Mouse (Mus musculus) hematopoietic stem cell, adult 5-6 weeks (primary cell): ENCODE measurements around the gene Rnf121. TPM values are rescaled to one million over a fixed set of nuclear protein-coding genes. Genes with fewer than 3 reads are reported as not detected.
A peak's percentile ranks its signal among the peaks of the same experiment; 100 is the strongest.

Experiments used
- ATAC-seq, 2 experiments: fragments of 125-278 bp in 1 of 2; replicated peaks in 1 of 2; 2 replicates each; pipeline ENCODE4 v1.8.0; 2016 to 2017; ENCODE audit warnings: inconsistent platforms in 2 of 2, mild to moderate bottlenecking in 2 of 2, moderate number of reproducible peaks in 2 of 2, low read depth in 1 of 2, moderate TSS enrichment in 1 of 2; ENCODE audit not compliant: low FRiP score in 2 of 2, poor library complexity in 2 of 2, severe bottlenecking in 2 of 2, insufficient read depth in 1 of 2, low TSS enrichment in 1 of 2
- total RNA-seq: library from RNA; stranded (forward); fragments of 172-1452, 232-1000 nt; gene quantifications from 2 replicates; pipeline ENCODE4 v1.2.3, GENCODE M21; 2017

The Rnf121 gene
- 10.9 and 12.1 TPM in 2 replicates for total RNA-seq

DNA sequence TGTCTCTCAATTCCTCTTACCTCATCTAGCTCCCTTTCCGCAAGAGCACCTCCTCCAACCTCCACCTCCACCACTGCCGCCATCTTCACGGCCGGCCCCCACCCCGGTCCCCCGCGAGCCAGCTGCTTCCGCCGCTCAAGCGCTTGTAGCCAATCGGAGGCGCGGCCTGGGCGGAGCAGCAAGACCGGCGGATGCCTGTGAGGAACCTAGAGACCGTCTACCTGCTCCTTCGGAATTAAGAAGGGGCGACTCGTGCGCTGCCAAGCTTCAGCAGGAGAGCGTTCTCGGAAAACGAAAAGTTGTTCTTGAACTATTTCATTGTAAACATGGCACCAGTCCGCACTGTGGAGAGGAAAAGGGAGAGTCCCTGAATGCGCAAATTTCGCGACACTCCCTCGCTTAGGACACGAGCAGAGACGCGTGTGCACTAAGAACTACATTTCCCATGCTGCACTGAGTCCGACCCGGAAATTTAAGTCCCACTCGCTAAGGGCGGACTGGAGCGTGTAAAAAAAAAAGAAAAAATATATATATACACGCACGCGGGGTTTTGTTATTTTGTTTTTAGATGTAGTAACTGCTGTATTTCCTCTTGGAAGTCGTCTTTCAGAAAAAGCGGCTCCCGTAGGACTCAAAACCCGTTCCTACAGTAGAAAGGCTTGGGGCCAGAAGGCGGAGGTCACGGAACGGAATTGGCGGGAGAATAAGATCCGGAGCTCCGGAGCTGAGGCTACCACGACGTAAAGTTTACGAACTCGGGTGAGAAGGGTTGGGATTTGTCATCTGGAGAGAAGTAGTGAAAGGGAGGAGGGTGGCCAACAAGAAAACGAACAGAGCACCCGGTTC lies at the start of gene Rnf121, which contains the start of the genes Xndc1 and Xntrpc:
TSS of gene Rnf121 (minus strand) at position 424 of the 846 bp plus-strand sequence.
TSS of gene Xndc1 (plus strand) at position 466 of the 846 bp plus-strand sequence.
TSS of gene Xntrpc (plus strand) at position 668 of the 846 bp plus-strand sequence.
- peak; percentile 98 to 99 for ATAC-seq

DNA sequence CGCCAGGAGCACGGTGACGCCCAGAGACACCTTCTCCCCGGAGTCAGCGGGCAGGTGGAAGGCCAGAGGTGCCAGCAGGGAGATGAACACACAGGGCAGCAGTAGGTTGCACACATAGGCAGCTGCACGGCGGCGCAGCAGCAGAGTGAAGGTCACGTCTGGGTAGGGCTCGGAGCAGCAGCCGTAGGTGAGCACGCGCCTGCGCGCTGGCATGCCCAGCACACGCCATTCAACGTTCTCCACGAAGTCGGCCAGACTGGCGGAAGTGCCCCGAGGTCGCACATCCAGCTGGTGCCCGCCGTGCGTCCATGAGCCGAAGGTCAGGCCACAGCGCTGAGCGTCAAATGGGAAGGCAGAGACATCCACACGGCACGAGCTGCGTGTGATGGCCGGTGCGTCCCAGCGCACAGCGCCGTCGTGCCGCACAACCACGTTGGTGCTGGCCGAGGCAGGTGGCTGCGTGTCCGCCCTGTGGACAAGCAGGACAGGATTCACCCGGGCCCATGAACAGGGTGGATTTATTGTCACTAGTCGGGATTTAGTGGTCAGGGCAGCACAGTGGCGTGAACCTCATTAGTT lies 48.0 kb upstream of the Rnf121 start:
- no peak for ATAC-seq

DNA sequence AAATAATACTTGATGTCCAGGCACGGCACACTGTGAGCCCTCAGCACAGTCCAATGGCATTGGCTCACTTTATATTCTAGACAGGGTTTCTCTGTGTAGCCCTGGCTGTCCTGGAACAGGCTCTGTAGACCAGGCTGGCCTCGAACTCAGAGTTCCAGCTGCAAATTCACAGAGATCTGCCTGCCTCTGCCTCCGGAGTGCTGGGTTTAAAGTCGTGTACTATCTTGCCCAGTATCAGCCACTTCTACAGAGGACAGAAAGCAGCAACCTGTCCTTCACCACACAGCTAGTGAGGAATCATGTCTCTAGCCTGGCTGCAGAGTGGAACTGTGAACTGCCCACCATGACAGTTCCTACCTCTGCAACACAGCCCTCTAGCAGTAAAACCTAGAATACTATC lies 44.5 kb upstream of the Rnf121 start:
- ATAC-seq: no peak

DNA sequence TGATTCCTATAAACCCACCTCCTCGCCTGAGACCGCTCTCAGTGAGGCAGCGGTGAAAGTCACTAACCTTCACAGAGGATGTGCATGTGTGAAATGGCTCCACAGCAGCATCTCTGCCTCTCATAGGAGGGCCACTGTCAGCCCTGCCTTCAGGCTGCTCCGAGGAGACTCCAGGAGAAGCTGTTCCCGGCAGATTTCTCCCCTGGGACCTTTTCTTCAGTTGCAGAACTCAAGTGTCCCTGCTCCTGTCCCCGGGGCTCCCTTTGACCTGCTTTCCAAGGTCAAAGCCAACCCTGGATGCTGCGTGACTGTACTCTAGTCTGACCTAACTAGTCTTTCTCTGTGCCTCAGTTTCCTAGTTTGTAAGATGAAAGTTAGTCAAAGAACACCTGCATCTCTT lies 43.9 kb upstream of the Rnf121 start, which contains the start of gene Art5:
TSS of gene Art5 (minus strand) at position 319 of the 400 bp plus-strand sequence.
- ATAC-seq: no peak

DNA sequence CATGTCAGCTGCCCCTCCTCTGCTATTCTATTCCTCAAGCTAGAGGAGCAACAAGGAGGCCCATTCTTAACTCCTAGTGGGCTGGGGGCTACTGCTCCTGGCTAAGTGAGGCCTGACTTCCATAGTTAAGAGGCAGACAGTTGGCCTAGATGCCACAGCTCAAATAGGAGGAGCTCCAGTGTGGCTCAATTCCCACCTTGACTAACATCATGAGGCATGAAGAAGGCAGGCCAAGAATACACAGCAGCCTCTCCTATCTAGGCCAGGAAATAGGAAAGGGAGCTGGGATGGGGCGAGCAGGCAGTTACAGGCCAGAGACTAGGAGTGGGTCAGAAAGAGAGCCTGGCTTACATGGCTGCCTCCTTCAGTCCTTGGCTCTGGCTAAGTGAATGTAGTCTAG lies 42.9 kb upstream of the Rnf121 start:
- no peak for ATAC-seq

DNA sequence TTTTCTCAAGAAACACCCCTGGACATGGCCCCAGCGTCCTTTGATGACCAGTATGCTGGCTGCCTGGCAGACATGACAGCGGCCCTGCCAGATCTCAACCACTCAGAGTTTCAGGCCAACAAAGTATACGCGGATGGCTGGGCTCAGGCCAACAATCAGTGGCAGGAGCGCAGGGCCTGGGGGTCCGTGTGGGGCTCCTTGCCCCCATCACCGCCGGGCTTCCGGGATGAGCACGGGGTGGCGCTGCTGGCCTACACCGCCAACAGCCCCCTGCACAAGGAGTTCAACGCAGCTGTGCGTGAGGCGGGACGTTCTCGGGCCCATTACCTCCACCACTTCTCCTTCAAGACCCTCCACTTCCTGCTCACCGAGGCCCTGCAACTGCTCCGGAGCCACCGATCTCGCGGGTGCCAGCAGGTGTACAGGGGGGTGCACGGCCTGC lies 41.5 kb upstream of the Rnf121 start:
- peak in 1 of 2 experiments; percentile 43; a peak in 1 of 4 replicates for ATAC-seq

DNA sequence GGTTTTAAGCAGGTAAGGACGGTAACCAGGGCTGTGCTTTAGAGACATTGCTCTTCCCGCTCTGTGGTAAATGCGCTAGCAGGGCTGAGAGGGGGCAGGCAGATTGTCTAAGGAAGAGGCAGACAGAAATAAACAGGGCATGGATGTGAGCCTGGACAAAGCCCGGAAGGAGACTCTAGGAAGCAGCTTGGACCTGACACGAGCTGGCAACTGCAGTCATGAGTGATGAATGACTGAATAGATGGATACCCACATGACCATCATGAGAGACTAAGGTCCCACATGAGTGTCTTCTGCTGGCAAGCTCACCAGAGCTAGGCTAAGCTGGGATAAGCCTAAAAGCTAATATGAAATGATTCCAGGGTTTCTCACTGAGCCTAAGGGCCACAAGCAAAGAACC lies 38.9 kb upstream of the Rnf121 start:
- ATAC-seq: no peak

DNA sequence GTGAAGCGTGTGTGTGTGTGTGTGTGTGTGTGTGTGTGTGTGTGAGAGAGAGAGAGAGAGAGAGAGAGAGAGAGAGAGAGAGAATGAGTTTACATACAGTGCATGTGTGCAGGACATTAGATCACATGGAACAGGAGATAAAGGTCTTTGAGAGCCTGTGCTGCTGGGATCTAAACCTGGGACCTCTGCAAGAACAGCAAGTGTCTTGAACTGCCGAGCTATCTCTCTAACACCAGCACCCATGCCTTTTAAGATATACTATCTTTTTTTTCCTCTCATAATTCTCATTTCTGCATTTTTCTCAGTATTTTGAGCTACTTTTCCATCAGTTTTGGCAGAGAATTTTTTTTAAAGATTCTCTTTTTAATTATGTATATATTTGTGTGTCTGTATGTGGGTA lies 38.3 kb upstream of the Rnf121 start:
- no peak for ATAC-seq

DNA sequence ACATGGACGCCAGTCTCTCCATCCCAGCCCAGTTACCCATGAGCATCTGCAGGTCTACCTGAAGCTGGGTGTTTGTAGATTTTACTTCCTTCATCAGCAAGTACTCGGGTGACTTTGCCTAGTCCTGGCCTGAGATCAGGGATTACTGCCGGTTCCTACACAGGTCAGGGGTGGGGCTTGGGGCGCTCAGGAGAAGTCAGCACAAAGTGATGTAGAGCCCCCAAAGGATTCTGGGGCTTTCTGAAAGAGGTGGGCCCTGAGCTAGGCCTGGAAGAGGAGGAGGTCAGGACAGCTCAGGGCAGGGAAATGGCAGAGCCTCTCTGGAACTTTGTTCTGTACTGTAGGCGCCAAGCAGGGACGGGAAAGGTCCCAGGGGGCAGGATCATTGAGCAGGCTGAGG lies 37.4 kb upstream of the Rnf121 start:
- ATAC-seq: no peak

DNA sequence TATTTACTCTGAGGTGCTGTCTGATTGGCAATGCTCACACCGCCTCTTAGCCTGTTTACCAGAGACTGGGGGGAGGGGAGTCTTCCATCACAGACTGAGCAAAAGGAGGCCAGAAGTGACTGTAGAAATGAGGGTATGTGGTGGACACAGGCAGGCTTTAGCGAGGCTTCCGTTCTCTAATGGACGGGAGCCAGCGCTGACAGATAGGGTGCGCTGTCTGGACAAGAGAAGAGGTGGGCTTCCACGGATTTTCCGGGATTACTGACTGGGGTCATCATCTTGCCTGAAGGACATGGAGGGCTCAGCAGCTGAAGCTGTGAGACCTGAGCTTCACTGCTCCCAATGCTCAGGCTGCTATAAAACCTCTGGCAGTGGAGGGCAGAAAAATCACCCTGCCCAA lies 37.0 kb upstream of the Rnf121 start:
- no peak for ATAC-seq

DNA sequence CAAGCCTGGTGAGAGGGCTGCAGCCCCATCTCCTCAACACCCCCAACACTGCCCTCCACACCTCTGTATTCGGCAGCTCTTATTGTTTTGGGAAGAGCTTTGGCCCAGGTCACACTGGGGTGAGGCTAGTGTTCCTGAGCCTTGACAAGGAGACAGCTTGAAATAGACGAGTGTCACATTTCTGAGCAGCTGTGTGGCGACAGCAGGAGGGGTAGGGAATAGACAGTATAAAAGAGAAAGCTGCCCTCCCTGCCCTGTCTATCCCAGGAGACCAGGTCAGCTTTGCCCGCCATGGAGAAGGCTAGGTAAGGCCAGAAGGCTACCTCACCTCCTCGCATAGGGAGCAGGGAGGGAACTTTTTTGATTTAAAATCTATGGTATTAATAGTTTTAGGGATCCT lies 36.2 kb upstream of the Rnf121 start, which contains the start of gene Art1:
TSS of gene Art1 (plus strand) at position 257 of the 400 bp plus-strand sequence.
- no peak for ATAC-seq

DNA sequence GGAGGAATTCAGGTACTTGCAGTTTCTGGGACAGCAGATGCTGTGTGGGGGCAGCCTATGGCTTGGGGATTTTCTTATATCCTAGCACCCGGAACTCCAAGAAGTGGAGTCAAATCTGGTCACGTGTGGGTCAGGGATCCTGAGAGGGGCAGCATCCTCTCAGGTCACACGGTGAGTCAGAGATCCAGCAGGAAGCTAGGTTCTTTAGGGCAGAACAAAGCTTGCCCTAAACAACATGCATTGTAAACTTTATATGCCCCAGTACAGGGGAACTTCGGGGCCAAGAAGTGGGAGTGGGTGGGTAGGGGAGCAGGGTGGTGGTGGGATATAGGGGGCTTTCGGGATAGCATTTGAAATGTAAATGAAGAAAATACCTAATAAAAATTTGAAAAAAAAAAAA lies 35.6 kb upstream of the Rnf121 start:
- ATAC-seq: no peak

DNA sequence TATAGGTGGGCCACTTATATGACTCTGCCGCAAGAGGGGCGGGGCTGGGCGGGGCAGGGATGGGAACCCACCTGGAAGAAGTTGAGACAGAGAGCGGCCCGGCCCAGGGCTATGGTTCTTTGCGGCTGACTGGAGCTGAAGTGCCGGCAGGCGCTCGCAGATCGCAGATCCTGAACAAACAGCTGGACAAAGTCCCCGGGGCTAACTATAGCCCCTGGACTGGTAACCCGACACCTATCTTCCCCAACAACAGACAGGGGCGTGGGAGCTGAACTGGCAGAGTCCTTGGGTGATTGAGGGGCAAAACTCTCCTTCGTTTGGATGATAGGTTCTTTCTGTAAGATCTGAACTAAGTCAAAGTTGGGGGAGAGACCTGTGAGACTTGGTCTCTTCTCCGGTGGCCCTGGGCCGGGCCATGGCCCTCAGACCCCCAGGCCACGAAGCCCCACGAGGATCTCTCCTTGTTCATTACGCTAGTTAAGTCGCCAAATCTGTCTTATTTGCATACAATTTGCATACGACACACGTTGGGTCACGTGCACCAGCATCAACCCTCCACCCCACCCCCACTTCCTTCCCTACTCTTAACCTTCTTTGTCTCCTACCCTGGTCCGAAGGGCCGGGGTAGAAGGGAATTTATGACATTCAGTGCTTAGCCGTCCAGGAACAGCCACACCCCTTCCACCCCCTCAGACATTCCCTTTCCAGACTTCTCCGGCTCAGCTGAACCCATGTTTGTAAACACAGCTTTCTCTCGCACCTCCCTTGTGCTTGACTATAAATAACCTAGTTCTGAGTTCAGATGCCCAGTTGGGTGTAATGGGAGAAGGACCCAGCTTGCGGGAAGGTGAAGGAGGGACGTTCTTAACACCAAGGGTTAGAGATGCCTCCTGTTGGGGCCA lies 34.7 kb upstream of the Rnf121 start:
- ATAC-seq: peak; percentile 68 to 80

DNA sequence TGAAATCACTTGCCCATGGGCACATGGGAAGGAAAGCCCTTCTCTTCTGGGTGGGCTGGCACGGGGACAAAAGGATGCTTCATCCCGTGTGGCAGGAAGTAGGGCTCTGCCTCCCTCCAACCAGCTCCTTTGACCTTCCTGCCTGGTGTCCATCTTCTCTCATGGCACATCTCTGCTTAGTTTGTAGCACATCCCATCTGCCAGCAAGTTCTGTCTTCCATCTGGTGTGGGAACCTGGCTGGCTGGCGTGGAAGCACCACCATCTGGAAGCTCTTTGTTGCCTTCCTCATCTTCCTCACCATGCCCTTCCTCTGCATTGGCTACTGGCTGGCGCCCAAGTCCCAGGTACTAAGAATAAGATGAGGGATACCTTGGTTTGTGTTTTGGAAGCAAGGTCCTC lies 22.1 kb upstream of the Rnf121 start:
- ATAC-seq: no peak

DNA sequence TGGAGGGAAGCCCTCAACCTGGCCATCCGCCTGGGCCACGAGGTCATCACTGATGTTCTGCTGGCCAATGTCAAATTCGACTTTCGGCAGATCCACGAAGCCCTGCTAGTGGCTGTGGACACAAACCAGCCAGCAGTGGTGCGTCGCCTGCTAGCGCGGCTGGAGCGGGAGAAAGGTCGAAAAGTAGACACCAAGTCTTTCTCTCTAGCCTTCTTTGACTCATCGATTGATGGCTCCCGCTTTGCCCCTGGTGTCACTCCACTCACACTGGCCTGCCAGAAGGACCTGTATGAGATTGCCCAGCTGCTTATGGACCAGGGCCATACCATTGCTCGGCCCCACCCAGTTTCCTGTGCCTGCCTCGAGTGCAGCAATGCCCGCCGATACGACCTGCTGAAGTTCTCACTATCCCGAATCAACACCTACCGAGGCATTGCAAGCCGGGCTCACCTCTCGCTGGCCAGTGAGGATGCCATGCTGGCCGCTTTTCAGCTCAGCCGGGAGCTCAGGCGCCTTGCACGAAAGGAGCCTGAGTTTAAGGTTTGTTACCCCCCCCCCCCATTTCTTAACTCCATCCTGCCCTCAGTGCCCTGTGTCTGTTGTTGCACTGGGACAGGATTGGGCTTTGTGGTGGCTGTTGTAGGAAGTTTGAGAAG lies 18.9 kb upstream of the Rnf121 start:
- no peak for ATAC-seq

DNA sequence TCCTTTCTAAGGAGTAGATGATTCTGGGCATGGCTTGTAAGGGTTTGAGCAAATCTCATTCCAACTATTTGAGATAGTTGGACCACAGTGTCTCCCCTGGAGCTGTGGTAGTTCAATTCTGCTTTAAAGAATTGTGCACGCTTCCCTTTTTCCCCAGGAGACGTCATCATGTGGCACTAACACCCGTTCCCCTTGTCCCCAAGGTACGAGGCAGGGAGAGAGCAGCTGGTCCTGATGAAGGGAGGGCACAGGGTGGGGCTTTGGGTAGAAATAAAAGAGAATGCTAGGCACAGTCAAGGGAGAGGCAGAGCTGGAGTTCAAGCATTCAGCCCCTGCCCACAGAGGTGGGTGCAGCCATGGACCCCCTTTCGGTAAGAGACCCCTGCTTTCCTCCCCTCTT lies 17.5 kb upstream of the Rnf121 start, which contains the start of gene Trpc2:
TSS of gene Trpc2 (plus strand) at position 301 of the 400 bp plus-strand sequence.
- ATAC-seq: no peak

DNA sequence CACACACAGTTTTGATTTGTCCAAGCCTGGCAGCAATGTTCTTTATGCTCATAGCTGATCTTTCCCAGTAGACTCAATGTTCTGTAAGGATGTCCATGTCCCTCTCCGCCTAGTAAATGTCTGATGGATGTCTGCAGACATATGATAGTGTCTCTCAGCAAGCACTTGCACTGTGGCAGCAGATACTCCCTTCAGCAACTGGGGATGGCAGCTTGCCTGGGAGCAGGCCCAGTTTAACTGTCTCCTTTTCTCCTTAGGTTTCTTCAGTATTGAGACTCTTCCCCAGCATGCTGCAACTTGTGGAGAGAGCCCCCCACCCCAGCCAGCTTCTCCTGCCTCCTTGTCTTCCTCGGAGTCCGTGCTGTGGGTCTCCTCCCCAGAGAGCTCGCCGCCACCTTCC lies 16.5 kb upstream of the Rnf121 start:
- ATAC-seq: no peak
